Mouse (Mus musculus): ENCODE measurements around the gene Dlx3. TPM values are rescaled to one million over a fixed set of nuclear protein-coding genes. Genes with fewer than 3 reads are reported as not detected.

Gene Dlx3
- polyA plus RNA-seq (2021; fragmentation: Nextera tagmentation): not detected in 2 replicates
- long read RNA-seq, experiment 1: 0 reads
- long read RNA-seq, experiment 2, partial matches to known transcripts: 1 of 1 reads
- long read RNA-seq, experiment 2, other reads (novel, unspliced or antisense): 0 of 1 reads

GRCm38 (mm10) chr11:95119990-95120632 is at the start of gene Dlx3:
Gene Dlx3 (plus strand): TSS chr11:95120119.

GRCm38 (mm10) chr11:95076536-95077111 is 43.3 kb upstream of the Dlx3 start, which contains the start of gene Itga3:
Gene Itga3 (minus strand): TSS chr11:95076801.

GRCm38 (mm10) chr11:95145851-95146403 is 26.0 kb downstream of the Dlx3 start, which contains the start of gene Dlx4:
Gene Dlx4 (minus strand): TSS chr11:95146263.

Other genes starting within 250 kb of the Dlx3 start
- gene Col1a1, start 183.9 kb upstream of the Dlx3 start, polyA plus RNA-seq (2021; fragmentation: Nextera tagmentation): 0.90 and 1.4 TPM in 2 replicates
- not detected in 2 replicates for gene Hils1, start 152.5 kb upstream of the Dlx3 start, polyA plus RNA-seq (2021; fragmentation: Nextera tagmentation)
- 0.40 and 0.46 TPM in 2 replicates for gene Sgca, start 143.8 kb upstream of the Dlx3 start, polyA plus RNA-seq (2021; fragmentation: Nextera tagmentation)
- gene Ppp1r9b, start 129.1 kb upstream of the Dlx3 start, polyA plus RNA-seq (2021; fragmentation: Nextera tagmentation): 30.7 and 37.0 TPM in 2 replicates
- 13.5 and 16.5 TPM in 2 replicates for gene Samd14, start 110.2 kb upstream of the Dlx3 start, polyA plus RNA-seq (2021; fragmentation: Nextera tagmentation)
- gene Pdk2, start 78.8 kb upstream of the Dlx3 start, polyA plus RNA-seq (2021; fragmentation: Nextera tagmentation): 129 and 142 TPM in 2 replicates
- 2.1 and 2.3 TPM in 2 replicates for gene Itga3, start 43.3 kb upstream of the Dlx3 start, polyA plus RNA-seq (2021; fragmentation: Nextera tagmentation)
- gene Dlx4, start 26.1 kb downstream of the Dlx3 start, polyA plus RNA-seq (2021; fragmentation: Nextera tagmentation): 0.10 and 0.50 TPM in 2 replicates
- gene Tac4, start 141.4 kb downstream of the Dlx3 start, polyA plus RNA-seq (2021; fragmentation: Nextera tagmentation): not detected in 2 replicates
- gene Kat7, start 190.1 kb downstream of the Dlx3 start, polyA plus RNA-seq (2021; fragmentation: Nextera tagmentation): 47.0 and 47.4 TPM in 2 replicates
- 0.74 and 1.2 TPM in 2 replicates for gene Fam117a, start 216.9 kb downstream of the Dlx3 start, polyA plus RNA-seq (2021; fragmentation: Nextera tagmentation)